In the genomic region with DNA sequence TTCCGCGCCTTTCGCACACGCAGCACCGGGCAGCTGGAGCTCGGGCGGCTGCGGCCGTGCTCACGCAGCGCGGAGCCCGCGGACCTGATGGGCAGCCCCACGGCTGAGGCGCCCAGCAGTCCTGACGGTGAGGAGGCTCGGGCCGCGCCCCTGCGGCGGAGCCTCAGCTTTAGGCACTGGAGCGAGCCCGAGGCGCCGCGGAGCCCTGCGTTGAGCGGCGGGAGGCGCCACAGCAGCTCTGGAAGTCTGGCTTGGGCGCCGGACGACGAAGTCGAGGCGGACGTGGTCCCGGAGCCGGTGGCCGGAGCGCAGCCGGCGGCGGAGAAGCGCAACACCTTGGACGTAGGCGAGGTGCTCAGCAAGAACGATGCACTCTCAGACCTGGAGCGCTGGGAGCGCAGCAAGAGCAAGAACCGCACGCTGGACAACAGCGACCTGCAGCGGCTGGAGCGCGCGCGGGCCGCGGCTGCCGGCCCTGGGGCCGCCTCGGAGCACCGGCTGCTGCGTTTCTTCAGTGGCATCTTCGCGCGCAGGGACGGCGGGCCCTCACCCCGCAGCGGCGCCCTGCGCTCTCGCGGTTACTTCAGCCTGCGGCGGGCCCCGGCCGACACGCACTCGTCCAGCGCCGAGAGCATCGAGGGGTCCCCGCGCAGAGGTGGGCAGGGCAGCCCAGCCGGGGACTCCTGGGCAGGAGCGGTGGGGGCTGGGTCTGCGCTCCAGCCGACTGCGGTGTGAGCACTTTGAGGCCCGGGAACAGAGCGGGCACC, we compare ENCODE assay signal across 7 mouse cellular contexts.
DNase-seq lines count a peak whose midpoint lies in the region; ATAC-seq and TF ChIP-seq lines count a peak whose summit lies in the region.

No protein-coding gene starts in this region.

- no peak for TF ChIP-seq POLR2A in small intestine, adult 2 months (IDR thresholded peaks at IDR 0.05; ENCODE audit: low read depth, low read length)

- no peaks in the 10 kb centered on the region for H3K9me3 ChIP-seq in forebrain, embryonic 13.5 days (replicated peaks)

- WGBS in forebrain, embryonic 13.5 days: under 1% methylated on average over 84 of the region's 95 CpGs
- WGBS in small intestine, adult 2 months: 3% methylated on average over 95 of the region's 95 CpGs

- ATAC-seq in forebrain, embryonic 13.5 days: peak; percentile 30

- H3K9ac ChIP-seq in forebrain, embryonic 13.5 days: peak overlapping the region; percentile 90

- peak overlapping the region; percentile 97 for H3K4me2 ChIP-seq in forebrain, embryonic 13.5 days

- H3K4me3 ChIP-seq in brown adipose tissue, adult 24 weeks (ENCODE audit: insufficient read depth, low read depth, low read length): peak overlapping the region; percentile 66
- H3K4me3 ChIP-seq in forebrain, embryonic 13.5 days: peak overlapping the region; percentile 75
- H3K4me3 ChIP-seq in small intestine, adult 2 months (ENCODE audit: low read depth, low read length): peak overlapping the region; percentile 67

- H3K4me1 ChIP-seq in brown adipose tissue, adult 24 weeks (ENCODE audit: control insufficient read depth, insufficient read depth, insufficient read length, low read length): peaks cover 10% of the 10 kb centered on the region
- H3K4me1 ChIP-seq in forebrain, embryonic 13.5 days: peaks cover 73% of the 10 kb centered on the region
- peaks cover 7% of the 10 kb centered on the region for H3K4me1 ChIP-seq in small intestine, adult 2 months (ENCODE audit: control insufficient read depth, insufficient read depth, insufficient read length, low read length)

- H3K27ac ChIP-seq in brown adipose tissue, adult 24 weeks (replicated peaks; ENCODE audit: low read depth, low read length): no peak overlapping the region
- peak overlapping the region; percentile 93 for H3K27ac ChIP-seq in forebrain, embryonic 13.5 days
- no peak overlapping the region for H3K27ac ChIP-seq in small intestine, adult 2 months (ENCODE audit: insufficient read depth, low read depth, low read length)

- peak; percentile 83 for DNase-seq in ZHBTc4 (ENCODE audit: low read depth, low spot score)
- DNase-seq in heart, postnatal 36 days: peak; percentile 67 to 81
- DNase-seq in left cerebral cortex, postnatal 36 days (ENCODE audit: low spot score in 2 of 2): peak; percentile 60 to 65
- peak; percentile 76 for DNase-seq in mesoderm, embryonic 11.5 days (ENCODE audit: low read depth, low spot score)

- intact Hi-C loops in heart, postnatal 36 days (cut with DNase I): loop anchor here (1.0 to 5.0 kb wide), 6 partner anchors 20 to 346 kb away; no protein-coding TSS in a partner anchor
- intact Hi-C loops in left cerebral cortex, postnatal 36 days (cut with DNase I): loop anchor here (5.0 to 10.0 kb wide), 2 partner anchors 54 to 126 kb away; a partner anchor contains a TSS

- peak; percentile 34; the same call in 1 of the 2 replicates for TF ChIP-seq CTCF in small intestine, adult 2 months (IDR thresholded peaks at IDR 0.05; ENCODE audit: extremely low read depth, insufficient read length, insufficient replicate concordance, low read depth, low read length)

- H3K36me3 ChIP-seq in forebrain, embryonic 13.5 days (ENCODE audit: poor library complexity, severe bottlenecking): no peaks in the 10 kb centered on the region
- no peaks in the 10 kb centered on the region for H3K36me3 ChIP-seq in small intestine, adult 2 months (ENCODE audit: control insufficient read depth, insufficient read depth, low read length)

- H3K27me3 ChIP-seq in forebrain, embryonic 13.5 days: peaks cover 20% of the 10 kb centered on the region
- no peaks in the 10 kb centered on the region for H3K27me3 ChIP-seq in small intestine, adult 2 months (ENCODE audit: control insufficient read depth, insufficient read depth, low read length)
